Mouse (Mus musculus) central nervous system, embryonic 18 days (tissue): Measurements from ENCODE around the gene Wdcp. TPM values are rescaled to one million over a fixed set of nuclear protein-coding genes. Genes with fewer than 3 reads are reported as not detected.

Experiments used
- polyA plus RNA-seq: library from polyadenylated mRNA; depleted of rRNA; stranded (reverse); fragments of >200 nt; gene quantifications from 2 replicates; pipeline ENCODE4 v1.2.3, GENCODE M21; 2012; rRNA removed

Wdcp gene
- 11.1 and 11.5 TPM in 2 replicates for polyA plus RNA-seq

GRCm38 (mm10) chr12:4842890-4843597, at the start of gene Wdcp:
Gene Wdcp (plus strand): TSS chr12:4843303.

GRCm38 (mm10) chr12:4817361-4818101, 25.6 kb upstream of the Wdcp start, which contains the start of gene Sf3b6:
Gene Sf3b6 (plus strand): TSS chr12:4817544.

GRCm38 (mm10) chr12:4841392-4841887, 1.7 kb upstream of the Wdcp start, which contains the start of gene Fkbp1b:
Gene Fkbp1b (minus strand): TSS chr12:4841591.

GRCm38 (mm10) chr12:4874161-4874927, 31.2 kb downstream of the Wdcp start, which contains the start of gene Mfsd2b:
Gene Mfsd2b (minus strand): TSS chr12:4874359.

GRCm38 (mm10) chr12:4906951-4907906, 64.1 kb downstream of the Wdcp start, which contains the start of gene Ubxn2a:
Gene Ubxn2a (minus strand): TSS chr12:4907705.

Other genes with a start within 250 kb of the Wdcp start
- gene Fam228a, start 104.9 kb upstream of the Wdcp start, polyA plus RNA-seq: 3.2 and 3.3 TPM in 2 replicates
- 8.9 and 14.8 TPM in 2 replicates for gene Pfn4, start 74.3 kb upstream of the Wdcp start, polyA plus RNA-seq
- 7.2 and 10.4 TPM in 2 replicates for gene Fam228b, start 74.0 kb upstream of the Wdcp start, polyA plus RNA-seq
- 166 and 192 TPM in 2 replicates for gene Sf3b6, start 25.8 kb upstream of the Wdcp start, polyA plus RNA-seq
- gene Fkbp1b, start 1.7 kb upstream of the Wdcp start, polyA plus RNA-seq: 73.9 and 82.3 TPM in 2 replicates
- 2.6 and 2.8 TPM in 2 replicates for gene Mfsd2b, start 31.1 kb downstream of the Wdcp start, polyA plus RNA-seq
- 12.2 and 12.6 TPM in 2 replicates for gene Ubxn2a, start 64.4 kb downstream of the Wdcp start, polyA plus RNA-seq
- 17.4 and 18.2 TPM in 2 replicates for gene Atad2b, start 74.0 kb downstream of the Wdcp start, polyA plus RNA-seq